Mouse (Mus musculus) forebrain, embryonic 13.5 days (tissue): Measurements from ENCODE around the gene Soat1. TPM values are rescaled to one million over a fixed set of nuclear protein-coding genes. Genes with fewer than 3 reads are reported as not detected.
"Not testable (repeated sequence)": the region's sequence is repeated elsewhere in the genome, so short reads cannot be mapped to it uniquely, and the experiment has no call there.

ENCODE experiments used
- ATAC-seq: fragments of 200-750 bp; cut with Nextera tagmentation; 2 replicates; pipeline ENCODE4 v1.8.0; 2017
- H3K27ac ChIP-seq: fragments of 300-500 bp; sonication (generic); 2 replicates; pipeline ENCODE4 v1.5.1; 2015; ENCODE audit warnings: inconsistent platforms, mild to moderate bottlenecking, moderate library complexity
- H3K27me3 ChIP-seq: fragments of 300-500 bp; sonication (generic); 2 replicates; pipeline ENCODE4 v1.6.1; 2015; ENCODE audit warnings: mild to moderate bottlenecking, inconsistent platforms
- H3K36me3 ChIP-seq: fragments of 300-500 bp; sonication (generic); 2 replicates; pipeline ENCODE4 v1.6.1; 2015; ENCODE audit warnings: mild to moderate bottlenecking, inconsistent platforms; ENCODE audit not compliant: poor library complexity, severe bottlenecking
- H3K4me1 ChIP-seq: fragments of 300-500 bp; sonication (generic); 2 replicates; pipeline ENCODE4 v1.6.1; 2015; ENCODE audit warnings: inconsistent platforms
- H3K4me2 ChIP-seq: fragments of 300-500 bp; sonication (generic); 2 replicates; pipeline ENCODE4 v1.6.1; 2015; ENCODE audit warnings: inconsistent platforms, mild to moderate bottlenecking, moderate library complexity
- H3K4me3 ChIP-seq: fragments of 300-500 bp; sonication (generic); 2 replicates; pipeline ENCODE4 v1.5.1; 2015; ENCODE audit warnings: mild to moderate bottlenecking, inconsistent platforms
- H3K9ac ChIP-seq: fragments of 300-500 bp; sonication (generic); 2 replicates; pipeline ENCODE4 v1.6.1; 2015; ENCODE audit warnings: mild to moderate bottlenecking, inconsistent platforms
- H3K9me3 ChIP-seq: fragments of 300-500 bp; sonication (generic); replicated peaks from 2 replicates; pipeline ENCODE4 v1.6.1; 2016; ENCODE audit warnings: inconsistent platforms
- WGBS: fragments of 180-500 bp; shearing (Covaris S2); methylation state at CpG from one replicate; pipeline ENCODE4 v1.1.7; 2015; 5-methylcytosine and 5-hydroxymethylcytosine counted together
- polyA plus RNA-seq: library from polyadenylated mRNA; unstranded; fragments of >200 nt; fragmentation: Nextera tagmentation; extraction: Ambion mirVana; gene quantifications from 2 replicates; pipeline ENCODE4 v1.2.1, GENCODE M21; 2015

The Soat1 gene
- polyA plus RNA-seq, 1 experiment from 2014 or later: 16.0 TPM

DNA sequence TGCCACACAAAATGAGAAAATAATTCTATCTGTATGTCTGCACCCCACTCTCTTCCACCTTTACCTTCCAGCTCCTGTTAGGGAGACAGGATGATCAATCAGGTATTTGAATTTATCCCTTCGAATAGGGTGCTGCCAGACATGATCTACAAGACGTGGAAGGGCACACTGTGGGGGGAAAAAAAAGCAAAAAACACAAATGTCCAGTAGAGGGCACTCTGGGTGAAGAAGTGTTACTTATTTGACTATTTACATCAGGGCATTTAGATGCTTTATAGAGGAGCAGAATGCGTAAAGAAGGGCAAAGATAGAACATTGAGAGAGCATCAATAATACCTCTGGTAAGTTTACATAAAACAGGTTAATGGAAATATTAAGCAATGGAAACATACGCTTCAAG is 56.0 kb downstream of the Soat1 start:
- H3K27ac ChIP-seq: no peak overlapping the region
- H3K27me3 ChIP-seq: no peaks in the 10 kb centered on the region
- no peak overlapping the region for H3K4me3 ChIP-seq
- no peak for ATAC-seq
- H3K9me3 ChIP-seq: no peaks in the 10 kb centered on the region
- H3K36me3 ChIP-seq: no peaks in the 10 kb centered on the region
- WGBS: 60% methylated on average over 4 of the region's 4 CpGs
- H3K4me1 ChIP-seq: peaks cover 8% of the 10 kb centered on the region; the same call in 1 of the 2 replicates
- no peak overlapping the region for H3K4me2 ChIP-seq
- no peak overlapping the region for H3K9ac ChIP-seq

DNA sequence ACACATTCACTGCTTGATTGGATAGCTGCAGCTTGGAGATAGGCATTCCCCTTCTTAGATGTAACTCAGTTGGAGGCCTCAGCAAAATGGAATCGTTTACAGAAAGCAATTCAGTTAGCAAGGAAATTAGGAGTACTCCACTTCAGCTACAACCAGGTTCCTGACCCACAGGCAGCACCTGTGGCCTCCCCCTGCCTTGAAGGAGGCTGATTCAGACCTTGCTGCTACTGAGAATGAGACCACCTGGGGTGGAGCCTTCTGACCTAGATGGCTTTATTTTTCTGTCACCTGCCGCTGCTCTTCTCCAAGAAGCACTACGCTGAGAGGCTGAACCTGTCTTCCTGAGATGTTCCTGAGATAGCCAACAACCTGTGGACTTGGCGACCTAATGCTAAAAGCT is 65.6 kb downstream of the Soat1 start:
- Histone ChIP-seq H3K4me2 (no peak overlapping the region), H3K4me1 (no peaks in the 10 kb centered on the region), H3K9me3 (no peaks in the 10 kb centered on the region), H3K27me3 (no peaks in the 10 kb centered on the region), H3K4me3 (no peak overlapping the region), H3K27ac (no peak overlapping the region), H3K9ac (no peak overlapping the region), H3K36me3 (no peaks in the 10 kb centered on the region)
- ATAC-seq: no peak
- 71% methylated on average over 4 of the region's 4 CpGs for WGBS

DNA sequence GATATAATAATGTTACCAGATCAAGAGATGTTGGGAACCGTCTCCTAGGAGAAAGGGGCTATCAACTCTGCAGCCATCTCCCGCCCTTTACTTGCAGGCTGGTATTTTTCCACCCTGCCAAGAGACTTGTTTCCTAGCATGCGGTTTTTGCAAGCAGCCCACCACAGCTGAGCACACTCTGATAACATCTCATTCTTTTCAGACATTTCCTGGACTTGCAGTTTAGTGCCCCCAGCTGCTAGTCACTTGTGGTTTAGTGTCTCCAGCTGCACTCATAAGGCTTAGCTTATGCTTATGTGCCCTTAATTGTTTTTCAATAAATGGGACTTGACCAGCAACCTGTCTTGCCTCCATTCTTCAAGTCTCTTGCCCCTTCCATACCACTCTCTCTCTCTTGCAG is 66.1 kb downstream of the Soat1 start:
- Histone ChIP-seq H3K27ac (no peak overlapping the region), H3K4me3 (no peak overlapping the region), H3K27me3 (no peaks in the 10 kb centered on the region), H3K4me2 (no peak overlapping the region), H3K4me1 (no peaks in the 10 kb centered on the region), H3K9me3 (no peaks in the 10 kb centered on the region), H3K9ac (no peak overlapping the region), H3K36me3 (no peaks in the 10 kb centered on the region)
- no peak for ATAC-seq
- 80% methylated on average over 3 of the region's 3 CpGs for WGBS

DNA sequence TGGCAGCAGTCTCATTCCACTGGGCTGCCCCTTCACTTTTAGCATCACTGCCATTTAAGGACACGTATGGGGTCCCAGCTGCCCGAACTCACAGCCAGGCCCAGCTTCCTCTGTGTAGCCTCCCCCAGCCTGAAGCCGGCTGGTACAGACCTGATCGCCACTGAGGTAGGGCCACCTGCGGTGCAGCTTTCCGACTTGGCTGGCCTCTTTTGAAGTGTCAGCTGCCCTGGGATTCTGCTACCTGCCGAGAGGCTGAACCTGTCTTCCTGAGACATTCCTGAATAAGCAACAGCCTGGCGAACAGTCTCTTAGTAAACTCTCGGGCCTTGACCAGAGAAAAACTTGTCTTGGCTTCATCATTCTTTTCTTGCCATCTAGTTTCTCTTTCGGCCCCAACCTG is 70.9 kb downstream of the Soat1 start:
- WGBS: 40% methylated on average over 10 of the region's 10 CpGs
- Histone ChIP-seq H3K9ac (no peak overlapping the region), H3K4me3 (no peak overlapping the region), H3K27me3 (no peaks in the 10 kb centered on the region), H3K4me1 (no peaks in the 10 kb centered on the region), H3K9me3 (no peaks in the 10 kb centered on the region), H3K4me2 (no peak overlapping the region), H3K27ac (no peak overlapping the region), H3K36me3 (no peaks in the 10 kb centered on the region)
- ATAC-seq: no peak

DNA sequence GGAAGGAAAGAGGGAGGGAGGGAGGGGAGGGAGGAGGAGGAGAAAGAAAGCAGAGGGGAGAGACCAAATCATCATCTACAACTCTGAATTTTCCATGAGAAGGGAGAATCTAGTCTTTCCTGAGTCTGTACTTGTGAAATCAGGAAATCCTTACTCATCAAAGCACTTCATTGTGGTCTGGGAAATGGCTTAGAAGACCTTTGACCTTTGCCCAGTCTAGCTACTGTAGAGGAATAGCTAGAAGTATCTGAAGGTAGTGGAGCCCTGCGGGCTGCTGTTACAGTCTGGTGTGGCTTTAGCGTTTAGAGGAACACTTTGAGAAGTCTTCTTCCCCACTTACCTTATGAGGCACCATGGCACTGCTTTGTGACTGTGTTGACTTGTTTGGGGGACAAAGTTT is 71.6 kb downstream of the Soat1 start:
- Histone ChIP-seq H3K27ac (no peak overlapping the region), H3K4me1 (no peaks in the 10 kb centered on the region), H3K9ac (no peak overlapping the region), H3K27me3 (no peaks in the 10 kb centered on the region), H3K36me3 (no peaks in the 10 kb centered on the region), H3K9me3 (no peaks in the 10 kb centered on the region), H3K4me2 (no peak overlapping the region), H3K4me3 (no peak overlapping the region)
- 53% methylated on average over 2 of the region's 2 CpGs for WGBS
- ATAC-seq: no peak

DNA sequence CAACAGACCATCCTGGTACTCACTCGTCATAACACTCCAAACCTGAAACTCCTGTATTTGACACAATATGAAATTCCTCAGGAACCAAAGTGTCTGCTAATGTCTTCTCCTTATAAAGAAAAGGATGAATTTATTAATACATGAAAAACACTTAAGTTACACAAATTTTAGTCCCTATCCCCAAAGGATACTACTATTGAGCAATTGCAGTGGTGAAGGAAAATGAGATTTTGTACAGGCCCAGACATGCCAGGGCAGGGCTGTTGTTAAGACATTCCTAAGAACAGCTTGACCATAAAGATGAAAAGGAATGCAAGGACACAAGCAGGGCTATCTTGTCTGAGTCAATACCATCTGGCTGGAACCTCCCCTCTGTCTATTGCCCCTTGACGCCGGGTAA is 74.0 kb downstream of the Soat1 start:
- not testable (repeated sequence) for H3K9me3 ChIP-seq, ATAC-seq, H3K4me1 ChIP-seq, H3K27me3 ChIP-seq, H3K36me3 ChIP-seq, H3K4me3 ChIP-seq, H3K9ac ChIP-seq, H3K27ac ChIP-seq, H3K4me2 ChIP-seq
- 90% methylated on average over 3 of the region's 3 CpGs for WGBS

DNA sequence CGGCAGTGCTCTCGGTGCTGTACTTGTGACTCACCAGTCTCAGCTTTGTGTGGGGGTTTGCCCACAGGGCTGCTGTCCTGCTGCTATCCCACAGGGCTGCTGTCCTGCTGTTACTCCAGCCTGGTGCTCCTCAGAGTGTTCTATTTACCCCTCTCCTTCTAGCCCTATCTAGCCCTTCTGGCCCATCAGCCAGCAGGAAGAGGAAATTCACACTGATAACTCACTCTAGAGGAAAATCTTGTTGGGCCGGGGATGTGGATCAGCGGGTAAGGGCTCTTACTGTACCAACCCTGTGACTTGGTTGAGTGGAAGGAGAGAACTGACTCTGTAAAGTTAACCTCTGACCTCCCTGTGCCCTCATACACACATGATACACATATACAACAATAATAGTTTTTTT is 81.0 kb downstream of the Soat1 start:
- H3K9me3 ChIP-seq: no peaks in the 10 kb centered on the region
- H3K4me2 ChIP-seq: no peak overlapping the region
- no peaks in the 10 kb centered on the region for H3K27me3 ChIP-seq
- H3K27ac ChIP-seq: no peak overlapping the region
- H3K4me3 ChIP-seq: no peak overlapping the region
- no peaks in the 10 kb centered on the region for H3K4me1 ChIP-seq
- 89% methylated on average over 4 of the region's 4 CpGs for WGBS
- no peak overlapping the region for H3K9ac ChIP-seq
- ATAC-seq: no peak
- H3K36me3 ChIP-seq: no peaks in the 10 kb centered on the region

DNA sequence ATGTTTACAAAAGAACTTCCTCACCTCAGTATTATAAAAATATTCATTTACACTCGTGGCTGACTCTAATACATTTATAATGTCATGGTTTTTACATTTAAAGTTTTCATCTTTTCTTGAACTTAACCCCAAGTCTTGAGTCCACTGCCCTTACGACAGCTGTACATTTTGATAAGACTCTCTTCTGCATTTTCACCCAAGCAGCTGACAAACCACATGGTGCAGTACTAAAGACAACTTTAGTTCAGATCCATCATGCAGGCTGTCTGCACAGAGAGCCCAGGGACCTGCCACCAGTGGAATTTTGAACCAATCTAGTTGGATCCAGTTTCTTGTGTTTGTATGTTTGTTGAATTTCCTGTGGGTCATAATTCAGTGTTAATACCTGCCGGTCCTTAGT is 87.3 kb downstream of the Soat1 start:
- Histone ChIP-seq H3K4me3 (no peak overlapping the region), H3K4me2 (no peak overlapping the region), H3K36me3 (no peaks in the 10 kb centered on the region), H3K27me3 (no peaks in the 10 kb centered on the region), H3K9ac (no peak overlapping the region), H3K4me1 (no peaks in the 10 kb centered on the region), H3K9me3 (no peaks in the 10 kb centered on the region), H3K27ac (no peak overlapping the region)
- ATAC-seq: no peak
- 77% methylated on average over 3 of the region's 3 CpGs for WGBS

DNA sequence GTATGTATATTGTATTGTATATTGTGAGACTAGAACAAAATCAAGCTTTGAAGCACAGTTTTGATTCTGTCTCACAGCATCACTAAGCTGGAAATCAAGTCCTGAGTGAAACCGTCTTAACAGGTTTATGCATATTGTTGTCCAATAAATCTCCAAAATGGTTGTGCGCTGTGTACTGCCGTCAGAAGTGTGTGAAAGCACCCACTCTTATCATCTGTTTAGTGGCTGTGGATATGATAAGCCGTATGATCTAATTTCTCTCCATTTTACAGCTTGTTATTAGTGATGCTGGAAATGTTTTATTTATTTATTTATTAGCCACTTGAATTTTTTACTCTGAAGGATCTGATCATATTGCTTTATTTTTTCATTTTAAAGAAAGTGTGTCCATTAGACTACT is 87.9 kb downstream of the Soat1 start:
- Histone ChIP-seq H3K36me3 (no peaks in the 10 kb centered on the region), H3K4me1 (no peaks in the 10 kb centered on the region), H3K9me3 (no peaks in the 10 kb centered on the region), H3K4me2 (no peak overlapping the region), H3K27me3 (no peaks in the 10 kb centered on the region), H3K27ac (no peak overlapping the region), H3K4me3 (no peak overlapping the region), H3K9ac (no peak overlapping the region)
- WGBS: 94% methylated on average over 4 of the region's 4 CpGs
- no peak for ATAC-seq

DNA sequence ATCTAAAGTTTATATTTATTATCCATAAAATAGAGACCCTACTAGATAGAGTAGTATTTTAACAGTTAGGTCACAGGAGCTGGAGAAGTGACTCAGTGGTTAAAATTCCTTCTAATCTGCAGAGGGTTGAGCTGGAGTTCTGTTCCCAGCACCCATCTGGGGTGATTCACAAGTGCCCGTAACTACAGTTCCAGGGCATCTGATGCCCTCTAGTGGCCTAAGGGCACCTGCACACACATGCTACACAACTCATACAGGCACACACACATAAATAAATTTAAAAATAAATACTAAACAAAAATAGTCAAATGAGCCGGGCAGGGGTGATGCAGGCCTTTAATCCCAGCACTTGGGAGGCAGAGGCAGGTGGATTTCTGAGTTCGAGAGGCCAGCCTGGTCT is 92.9 kb downstream of the Soat1 start:
- no peak for ATAC-seq
- WGBS: 91% methylated on average over 3 of the region's 3 CpGs
- H3K9me3 ChIP-seq: no peaks in the 10 kb centered on the region

More for the DNA sequence above, 92.9 kb downstream of the Soat1 start:
- H3K9ac ChIP-seq: no peak overlapping the region
- H3K27me3 ChIP-seq: no peaks in the 10 kb centered on the region
- H3K27ac ChIP-seq: no peak overlapping the region
- H3K4me3 ChIP-seq: no peak overlapping the region
- no peaks in the 10 kb centered on the region for H3K36me3 ChIP-seq
- H3K4me2 ChIP-seq: no peak overlapping the region
- no peaks in the 10 kb centered on the region for H3K4me1 ChIP-seq

Other genes starting within 250 kb of the Soat1 start
- gene Tdrd5, start 170.7 kb downstream of the Soat1 start, polyA plus RNA-seq: 0.08 and 0.31 TPM in 2 replicates
- gene Nphs2, start 163.6 kb downstream of the Soat1 start, polyA plus RNA-seq: 0.09 TPM in 1 of 2 replicates, not detected in the other
- gene Gm2000, start 108.3 kb downstream of the Soat1 start, polyA plus RNA-seq: 685 and 744 TPM in 2 replicates
- 0.30 and 0.33 TPM in 2 replicates for gene Axdnd1, start 53.2 kb downstream of the Soat1 start, polyA plus RNA-seq
- 0.71 and 0.75 TPM in 2 replicates for gene Gm10031, start 49.7 kb upstream of the Soat1 start, polyA plus RNA-seq
- 5.8 and 6.5 TPM in 2 replicates for gene Abl2, start 84.5 kb upstream of the Soat1 start, polyA plus RNA-seq
- 3.7 and 6.4 TPM in 2 replicates for gene Tor3a, start 200.0 kb upstream of the Soat1 start, polyA plus RNA-seq
- 18.0 and 18.2 TPM in 2 replicates for gene Fam20b, start 244.8 kb upstream of the Soat1 start, polyA plus RNA-seq